Mouse (Mus musculus) retina, postnatal 7 days (tissue): ENCODE results near the gene Tas1r2.
A peak's percentile ranks its signal among the peaks of the same experiment; 100 is the strongest.

Source experiments
- DNase-seq: peaks from one replicate; pipeline ENCODE4 v3.0.0-alpha.2; 2012; ENCODE audit warnings: low read depth, low spot score

Tas1r2 gene

GRCm38 (mm10) chr4:139653238-139653637 lies at the start of gene Tas1r2:
Tas1r2 (plus strand) TSS chr4:139653538.
- DNase-seq: no peak

GRCm38 (mm10) chr4:139605216-139605615 lies 48.1 kb upstream of the Tas1r2 start:
- no peak for DNase-seq

GRCm38 (mm10) chr4:139606732-139607131 lies 46.6 kb upstream of the Tas1r2 start:
- no peak for DNase-seq

GRCm38 (mm10) chr4:139608975-139609374 lies 44.4 kb upstream of the Tas1r2 start:
- no peak for DNase-seq

GRCm38 (mm10) chr4:139610954-139611353 lies 42.4 kb upstream of the Tas1r2 start:
- no peak for DNase-seq

- DNase-seq: peak; percentile 76
Measured at GRCm38 (mm10) chr4:139611542-139611953, 41.8 kb upstream of the Tas1r2 start.

- no peak for DNase-seq
Measured at GRCm38 (mm10) chr4:139614524-139615260, 38.6 kb upstream of the Tas1r2 start.

- DNase-seq: no peak
Measured at GRCm38 (mm10) chr4:139616276-139617000, 36.9 kb upstream of the Tas1r2 start.

- DNase-seq: no peak
Measured at GRCm38 (mm10) chr4:139617001-139617364, 36.4 kb upstream of the Tas1r2 start.

GRCm38 (mm10) chr4:139619765-139620164 lies 33.6 kb upstream of the Tas1r2 start:
- DNase-seq: no peak

- peak; percentile 93 for DNase-seq
Measured at GRCm38 (mm10) chr4:139622373-139623282, 30.7 kb upstream of the Tas1r2 start, which contains the start of gene Aldh4a1. Aldh4a1 (plus strand) TSS chr4:139622866.

GRCm38 (mm10) chr4:139623434-139624115 lies 29.8 kb upstream of the Tas1r2 start:
- DNase-seq: no peak

- DNase-seq: no peak
Measured at GRCm38 (mm10) chr4:139624116-139624489, 29.2 kb upstream of the Tas1r2 start.

GRCm38 (mm10) chr4:139624706-139625105 lies 28.6 kb upstream of the Tas1r2 start:
- DNase-seq: no peak

- DNase-seq: no peak
Measured at GRCm38 (mm10) chr4:139627361-139627760, 26.0 kb upstream of the Tas1r2 start.

- no peak for DNase-seq
Measured at GRCm38 (mm10) chr4:139630171-139630570, 23.2 kb upstream of the Tas1r2 start.

GRCm38 (mm10) chr4:139631141-139631540 lies 22.2 kb upstream of the Tas1r2 start:
- no peak for DNase-seq

GRCm38 (mm10) chr4:139631569-139632253 lies 21.6 kb upstream of the Tas1r2 start:
- DNase-seq: no peak

GRCm38 (mm10) chr4:139632254-139632580 lies 21.1 kb upstream of the Tas1r2 start:
- DNase-seq: no peak

- DNase-seq: peak; percentile 56
Measured at GRCm38 (mm10) chr4:139636373-139636772, 17.0 kb upstream of the Tas1r2 start.

GRCm38 (mm10) chr4:139637847-139638246 lies 15.5 kb upstream of the Tas1r2 start:
- DNase-seq: no peak
